Mouse (Mus musculus): ENCODE measurements around the gene Rgs8.

DNA sequence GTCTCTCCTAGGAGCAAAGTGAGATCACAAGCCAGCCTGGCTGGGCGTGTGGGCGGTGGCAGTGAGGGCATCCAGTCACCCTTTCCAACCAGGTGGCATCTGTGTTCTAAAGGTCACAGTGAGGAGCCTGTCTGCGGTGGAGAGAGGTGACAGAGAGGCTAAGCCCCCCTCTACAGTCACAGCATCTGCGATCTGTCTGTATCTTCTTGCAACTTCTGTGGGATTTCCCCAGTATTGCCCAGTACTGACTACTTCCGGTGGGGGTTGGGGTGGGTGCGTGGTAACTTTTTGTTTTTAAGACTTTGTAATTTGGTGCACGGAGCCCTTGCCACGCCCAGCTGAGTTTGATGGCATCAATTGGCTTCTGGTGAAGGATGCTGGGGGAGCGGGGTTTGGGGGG, 70.6 kb downstream of the Rgs8 start:
- TF ChIP-seq CTCF (IDR thresholded peaks at IDR 0.05; ENCODE audit: extremely low read depth, insufficient read depth, low read length) (no peak), POLR2A (IDR thresholded peaks at IDR 0.05; ENCODE audit: extremely low read depth, insufficient read depth, low read length) (no peak)
